Mouse (Mus musculus) embryo, embryonic 10.5 days (tissue): ENCODE results near the gene Mfng.
A peak's percentile ranks its signal among the peaks of the same experiment; 100 is the strongest.

ENCODE experiments used
- DNase-seq: peaks from one replicate; pipeline ENCODE4 v3.0.0-alpha.2; 2015; ENCODE audit warnings: low spot score

Gene Mfng

GRCm38 (mm10) chr15:78787287-78787856 is 14.1 kb upstream of the Mfng start:
- DNase-seq: no peak

- no peak for DNase-seq
These were observed 13.1 kb upstream of the Mfng start for GRCm38 (mm10) chr15:78786411-78786818.

GRCm38 (mm10) chr15:78785961-78786360 is 12.7 kb upstream of the Mfng start:
- no peak for DNase-seq

- no peak for DNase-seq
These were observed 12.0 kb upstream of the Mfng start for GRCm38 (mm10) chr15:78785258-78785657.

GRCm38 (mm10) chr15:78784520-78784919 is 11.2 kb upstream of the Mfng start:
- no peak for DNase-seq

GRCm38 (mm10) chr15:78782348-78783103 is 9.3 kb upstream of the Mfng start:
- no peak for DNase-seq

GRCm38 (mm10) chr15:78780908-78781307 is 7.6 kb upstream of the Mfng start:
- DNase-seq: no peak

GRCm38 (mm10) chr15:78780359-78780758 is 7.1 kb upstream of the Mfng start:
- no peak for DNase-seq

GRCm38 (mm10) chr15:78779690-78780089 is 6.4 kb upstream of the Mfng start:
- DNase-seq: no peak

GRCm38 (mm10) chr15:78779253-78779652 is 6.0 kb upstream of the Mfng start:
- peak; percentile 26 for DNase-seq

GRCm38 (mm10) chr15:78778077-78778870 is 5.0 kb upstream of the Mfng start:
- DNase-seq: peak; percentile 97

- no peak for DNase-seq
These were observed 419 bp downstream of the Mfng start for GRCm38 (mm10) chr15:78772856-78773255.

GRCm38 (mm10) chr15:78772368-78772763 is 909 bp downstream of the Mfng start:
- no peak for DNase-seq

- peak; percentile 33 for DNase-seq
These were observed 1.5 kb downstream of the Mfng start for GRCm38 (mm10) chr15:78771531-78772367.

GRCm38 (mm10) chr15:78770983-78771355 is 2.3 kb downstream of the Mfng start:
- peak; percentile 86 for DNase-seq

GRCm38 (mm10) chr15:78770234-78770982 is 2.9 kb downstream of the Mfng start:
- DNase-seq: peak; percentile 21

GRCm38 (mm10) chr15:78769064-78769463 is 4.2 kb downstream of the Mfng start:
- no peak for DNase-seq

- no peak for DNase-seq
These were observed 9.6 kb downstream of the Mfng start for GRCm38 (mm10) chr15:78763704-78764103.

GRCm38 (mm10) chr15:78763210-78763609 is 10.1 kb downstream of the Mfng start:
- no peak for DNase-seq

GRCm38 (mm10) chr15:78761112-78761511 is 12.2 kb downstream of the Mfng start:
- no peak for DNase-seq

GRCm38 (mm10) chr15:78758132-78758531 is 15.1 kb downstream of the Mfng start:
- no peak for DNase-seq
